Mouse (Mus musculus) heart, embryonic 14.5 days (tissue): ENCODE results near the gene Svbp. TPM values are rescaled to one million over a fixed set of nuclear protein-coding genes. Genes with fewer than 3 reads are reported as not detected.

Experiments
- ATAC-seq: fragments of 200-750 bp; cut with Nextera tagmentation; 2 replicates; pipeline ENCODE4 v1.8.0; 2017; ENCODE audit warnings: low read depth, moderate TSS enrichment; ENCODE audit not compliant: insufficient number of reproducible peaks, insufficient read depth, low FRiP score
- H3K27ac ChIP-seq, 2 experiments: fragments of 200-500 bp in 1 of 2; fragments of 300-500 bp in 1 of 2; sonication (generic) in 1 of 2; replicated peaks in 1 of 2; 2 replicates each; pipeline ENCODE4 v1.5.1; 2012 to 2014; ENCODE audit warnings: low read depth in 2 of 2, low read length in 2 of 2, control low read depth in 1 of 2, mild to moderate bottlenecking in 1 of 2, mixed read lengths in 1 of 2; ENCODE audit not compliant: control insufficient read depth in 1 of 2, insufficient read depth in 1 of 2
- H3K27me3 ChIP-seq: fragments of 300-500 bp; sonication (generic); 2 replicates; pipeline ENCODE4 v1.6.1; 2014; ENCODE audit warnings: mild to moderate bottlenecking, low read length, control low read depth; ENCODE audit not compliant: control insufficient read depth, insufficient read depth
- H3K36me3 ChIP-seq: fragments of 300-500 bp; sonication (generic); 2 replicates; pipeline ENCODE4 v1.6.1; 2014; ENCODE audit warnings: mild to moderate bottlenecking, control low read depth, low read length, mixed read lengths; ENCODE audit not compliant: control insufficient read depth, insufficient read depth
- H3K4me1 ChIP-seq, 2 experiments: fragments of 200-500 bp in 1 of 2; fragments of 300-500 bp in 1 of 2; sonication (generic) in 1 of 2; 2 replicates each; pipeline ENCODE4 v1.6.1; 2012 to 2014; ENCODE audit warnings: low read length in 2 of 2, control low read depth in 1 of 2, mixed read lengths in 1 of 2; ENCODE audit not compliant: control insufficient read depth in 2 of 2, insufficient read depth in 2 of 2
- H3K4me2 ChIP-seq: fragments of 300-500 bp; sonication (generic); 2 replicates; pipeline ENCODE4 v1.6.1; 2014; ENCODE audit warnings: mild to moderate bottlenecking, low read length
- H3K4me3 ChIP-seq, 2 experiments: fragments of 200-500 bp in 1 of 2; fragments of 300-500 bp in 1 of 2; sonication (generic) in 1 of 2; 2 replicates each; pipeline ENCODE4 v1.5.1; 2012 to 2014; ENCODE audit warnings: low read length in 2 of 2, mild to moderate bottlenecking in 2 of 2, control low read depth in 1 of 2, low read depth in 1 of 2, moderate library complexity in 1 of 2; ENCODE audit not compliant: control insufficient read depth in 1 of 2, insufficient read depth in 1 of 2
- H3K9ac ChIP-seq: fragments of 300-500 bp; sonication (generic); 2 replicates; pipeline ENCODE4 v1.6.1; 2014; ENCODE audit warnings: mild to moderate bottlenecking, low read length
- H3K9me3 ChIP-seq: fragments of 300-500 bp; sonication (generic); 2 replicates; pipeline ENCODE4 v1.6.1; 2016; ENCODE audit warnings: low read length, control low read depth; ENCODE audit not compliant: control insufficient read depth
- WGBS: fragments of 180-500 bp; shearing (Covaris S2); extraction: QIAGEN DNeasy Blood & Tissue Kit; methylation state at CpG from one replicate; pipeline ENCODE4 v1.1.7; 2014; 5-methylcytosine and 5-hydroxymethylcytosine counted together
- polyA plus RNA-seq: library from polyadenylated mRNA; unstranded; fragments of >200 nt; fragmentation: Nextera tagmentation; extraction: Ambion mirVana; gene quantifications from 2 replicates; pipeline ENCODE4 v1.2.1, GENCODE M21; 2014

Svbp gene
- polyA plus RNA-seq, 1 experiment from 2014 or later: 141 TPM

GRCm38 (mm10) chr4:119245961-119246360, 50.9 kb downstream of the Svbp start:
- H3K4me3 ChIP-seq: no peak overlapping the region
- no peaks in the 10 kb centered on the region for H3K9me3 ChIP-seq
- H3K36me3 ChIP-seq: peaks cover 64% of the 10 kb centered on the region
- no peak overlapping the region for H3K27ac ChIP-seq
- H3K4me1 ChIP-seq: peaks cover 12 to 29% of the 10 kb centered on the region in 2 experiments
- no peak overlapping the region for H3K4me2 ChIP-seq
- whole genome bisulfite sequencing: 89% methylated on average over 7 of the region's 9 CpGs
- H3K27me3 ChIP-seq: no peaks in the 10 kb centered on the region
- ATAC-seq: no peak
- no peak overlapping the region for H3K9ac ChIP-seq

- Histone ChIP-seq H3K4me3 (no peak overlapping the region), H3K9ac (no peak overlapping the region), H3K4me2 (no peak overlapping the region), H3K9me3 (no peaks in the 10 kb centered on the region), H3K27me3 (no peaks in the 10 kb centered on the region), H3K4me1 (peaks cover 12 to 29% of the 10 kb centered on the region in 2 experiments), H3K27ac (no peak overlapping the region), H3K36me3 (peaks cover 57% of the 10 kb centered on the region)
- no peak for ATAC-seq
- 81% methylated on average over 14 of the region's 14 CpGs for WGBS
Measured at GRCm38 (mm10) chr4:119246688-119247225, 51.7 kb downstream of the Svbp start.

GRCm38 (mm10) chr4:119247462-119248235, 52.5 kb downstream of the Svbp start:
- Histone ChIP-seq H3K27me3 (no peaks in the 10 kb centered on the region), H3K9ac (no peak overlapping the region), H3K4me2 (no peak overlapping the region), H3K4me1 (peaks cover 12 to 29% of the 10 kb centered on the region in 2 experiments), H3K36me3 (peaks cover 48% of the 10 kb centered on the region), H3K9me3 (no peaks in the 10 kb centered on the region), H3K4me3 (no peak overlapping the region), H3K27ac (0 out of 4 replicates have a peak overlapping the region, but pooled peaks have one; percentile 6 to 10)
- WGBS: 34% methylated on average over 13 of the region's 13 CpGs
- ATAC-seq: no peak

- Histone ChIP-seq H3K9ac (no peak overlapping the region), H3K36me3 (peaks cover 40% of the 10 kb centered on the region), H3K4me2 (no peak overlapping the region), H3K27me3 (no peaks in the 10 kb centered on the region), H3K4me1 (peaks cover 12 to 29% of the 10 kb centered on the region in 2 experiments), H3K4me3 (no peak overlapping the region), H3K27ac (no peak overlapping the region), H3K9me3 (no peaks in the 10 kb centered on the region)
- ATAC-seq: no peak
- WGBS: 57% methylated on average over 11 of the region's 11 CpGs
Measured at GRCm38 (mm10) chr4:119248407-119248965, 53.4 kb downstream of the Svbp start.

Other genes starting within 250 kb of the Svbp start
- not detected in 2 replicates for gene Lao1, start 233.7 kb upstream of the Svbp start, polyA plus RNA-seq
- 159 and 166 TPM in 2 replicates for gene Slc2a1, start 86.6 kb upstream of the Svbp start, polyA plus RNA-seq
- gene Zfp691, start 21.1 kb upstream of the Svbp start, polyA plus RNA-seq: 11.2 and 12.0 TPM in 2 replicates
- 0.88 and 1.2 TPM in 2 replicates for gene Ermap, start 5.3 kb upstream of the Svbp start, polyA plus RNA-seq
- 0.19 TPM in 1 of 2 replicates, not detected in the other for gene Tmem269, start 22.9 kb downstream of the Svbp start, polyA plus RNA-seq
- 24.8 and 25.1 TPM in 2 replicates for gene AU022252, start 37.4 kb downstream of the Svbp start, polyA plus RNA-seq
- 40.9 and 42.0 TPM in 2 replicates for gene P3h1, start 37.6 kb downstream of the Svbp start, polyA plus RNA-seq
- gene Cldn19, start 60.1 kb downstream of the Svbp start, polyA plus RNA-seq: not detected in 2 replicates
- gene Ybx1, start 99.3 kb downstream of the Svbp start, polyA plus RNA-seq: 785 and 813 TPM in 2 replicates
- 45.2 and 52.6 TPM in 2 replicates for gene Ppih, start 125.2 kb downstream of the Svbp start, polyA plus RNA-seq
- gene Ccdc30, start 220.2 kb downstream of the Svbp start, polyA plus RNA-seq: 4.0 and 4.6 TPM in 2 replicates
- 31.5 and 35.7 TPM in 2 replicates for gene Ppcs, start 227.1 kb downstream of the Svbp start, polyA plus RNA-seq
- gene Zmynd12, start 227.5 kb downstream of the Svbp start, polyA plus RNA-seq: 0.31 and 0.45 TPM in 2 replicates